Mouse (Mus musculus): ENCODE measurements around the gene Otud4.
"Not testable (repeated sequence)": the region's sequence is repeated elsewhere in the genome, so short reads cannot be mapped to it uniquely, and the experiment has no call there.

Gene Otud4

DNA sequence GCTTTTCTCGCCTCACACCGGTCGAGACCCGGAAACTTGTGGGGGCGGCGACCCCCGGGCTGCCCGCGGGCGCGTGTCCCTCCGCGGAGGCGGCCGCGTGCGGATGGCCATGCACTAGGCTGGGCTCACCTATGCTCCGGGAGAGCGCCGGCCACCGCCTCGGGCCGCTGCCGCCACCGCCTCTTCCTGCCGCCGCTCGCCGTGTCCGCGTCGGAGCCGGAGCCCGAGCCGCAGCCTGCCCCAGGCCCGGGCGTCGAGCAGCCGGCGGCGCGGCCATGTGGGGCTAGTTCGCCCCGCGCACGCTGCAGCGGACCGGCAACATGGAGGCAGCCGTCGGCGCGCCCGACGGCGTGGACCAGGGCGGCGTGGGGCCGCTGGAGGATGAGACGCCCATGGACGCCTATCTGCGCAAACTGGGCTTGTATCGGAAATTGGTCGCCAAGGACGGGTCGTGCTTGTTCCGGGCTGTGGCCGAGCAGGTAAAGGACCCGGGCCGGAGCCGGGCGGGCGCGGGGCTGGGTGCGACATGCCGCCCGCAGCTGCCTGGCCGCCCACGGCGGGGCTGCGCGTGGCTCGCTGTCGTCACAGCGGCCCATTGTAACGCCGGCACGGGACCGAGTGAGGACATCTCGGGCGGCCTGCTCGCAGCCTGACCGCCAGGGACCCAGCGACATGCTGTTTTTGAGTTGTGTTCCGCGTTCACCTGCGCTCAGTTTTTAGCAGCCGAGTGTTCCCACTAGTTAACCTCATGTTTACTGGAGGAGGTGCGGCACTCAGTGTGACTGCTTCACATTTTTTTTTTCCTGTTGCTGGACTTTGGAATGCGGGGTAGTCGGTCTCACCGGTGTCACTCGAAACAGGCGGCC lies at the start of gene Otud4:
Gene Otud4 (plus strand): TSS at position 33 of the 866 bp plus-strand sequence.
- DNase-seq (ENCODE audit: low read depth, low spot score) = no peak

DNA sequence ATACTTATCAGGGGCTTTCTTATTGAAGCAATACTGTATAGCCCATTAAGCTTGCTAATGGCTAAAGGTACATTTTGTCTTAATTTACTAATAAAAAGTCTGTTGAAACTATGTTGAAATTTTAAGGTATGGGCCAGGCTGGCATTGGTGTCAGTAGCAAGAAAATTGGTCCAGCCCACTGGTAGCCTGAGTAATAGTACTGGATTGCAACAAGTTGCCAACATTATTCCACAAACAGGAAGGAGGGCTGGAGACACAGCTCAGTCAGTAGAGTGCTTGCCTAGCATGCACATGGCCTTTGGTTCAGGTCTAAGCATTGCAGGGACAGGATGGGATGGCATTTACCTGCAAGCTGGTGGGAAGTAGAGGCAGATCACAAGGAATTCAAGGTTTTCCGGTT lies 38.5 kb upstream of the Otud4 start:
- DNase-seq (ENCODE audit: low read depth, low spot score) = no peak

DNA sequence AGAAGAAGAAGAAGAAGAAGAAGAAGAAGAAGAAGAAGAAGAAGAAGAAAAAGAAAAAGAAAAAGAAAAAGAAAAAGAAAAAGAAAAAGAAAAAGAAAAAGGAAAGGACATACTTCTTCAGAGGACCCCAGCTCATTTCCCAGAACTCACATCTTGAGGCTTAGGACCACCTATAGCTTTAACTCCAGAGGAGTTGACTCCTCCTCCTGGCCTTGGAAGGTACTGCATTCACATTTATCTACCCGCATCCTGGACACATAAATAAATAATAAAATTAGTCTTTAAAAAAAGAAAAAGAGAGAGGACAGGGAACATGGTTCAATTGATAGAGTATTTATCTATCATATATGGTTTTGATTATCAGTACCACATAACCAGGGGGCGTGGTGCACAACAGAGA lies 36.2 kb upstream of the Otud4 start:
- not testable (repeated sequence) for DNase-seq (ENCODE audit: low read depth, low spot score)

DNA sequence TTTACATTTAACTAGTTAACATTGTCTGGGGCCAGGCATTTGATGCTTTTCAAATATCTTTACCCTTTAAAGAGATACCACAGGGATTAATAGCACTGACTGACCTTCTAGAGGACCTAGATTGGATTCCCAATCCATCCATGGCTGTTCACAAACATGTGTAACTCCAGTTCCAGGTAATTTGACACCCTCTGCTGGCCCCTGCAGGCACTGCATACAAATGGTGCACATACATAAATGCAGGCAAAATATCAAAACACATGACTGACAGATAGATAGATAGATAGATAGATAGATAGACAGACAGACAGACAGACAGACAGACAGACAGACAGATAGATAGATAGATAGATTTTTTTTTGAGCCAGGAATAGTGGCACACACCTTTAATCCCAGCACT lies 33.2 kb upstream of the Otud4 start:
- no peak for DNase-seq (ENCODE audit: low read depth, low spot score)

DNA sequence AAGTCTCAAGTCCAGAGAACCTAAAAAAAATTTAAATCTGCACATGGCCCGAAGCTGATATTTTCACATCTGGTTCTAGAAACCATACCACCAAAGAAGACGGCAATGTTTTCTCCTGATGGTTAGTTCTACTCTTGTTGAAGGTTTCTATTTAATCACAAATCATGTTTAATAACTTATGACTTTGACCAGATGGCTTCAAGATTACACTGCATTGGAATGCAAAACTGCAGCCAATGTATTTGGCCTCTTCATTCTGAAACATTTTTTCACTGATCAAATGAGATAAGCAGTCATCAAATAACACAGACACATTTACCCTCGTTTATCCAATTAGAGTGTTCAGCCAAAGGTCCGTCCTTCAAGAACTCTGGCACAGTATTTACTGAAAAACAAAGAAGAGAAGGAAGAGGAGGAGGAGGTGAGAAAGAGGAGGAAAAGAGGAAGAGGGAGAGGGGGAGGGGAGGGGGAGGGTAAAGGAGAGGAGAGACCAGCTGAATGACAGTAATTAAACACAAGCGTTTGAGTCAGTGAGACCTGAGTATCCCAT lies 32.6 kb upstream of the Otud4 start:
- DNase-seq (ENCODE audit: low read depth, low spot score) = no peak

- no peak for DNase-seq (ENCODE audit: low read depth, low spot score)
Observed at GRCm38 (mm10) chr8:79608701-79609100, 30.7 kb upstream of the Otud4 start.

GRCm38 (mm10) chr8:79610268-79610667 lies 29.1 kb upstream of the Otud4 start:
- no peak for DNase-seq (ENCODE audit: low read depth, low spot score)

DNA sequence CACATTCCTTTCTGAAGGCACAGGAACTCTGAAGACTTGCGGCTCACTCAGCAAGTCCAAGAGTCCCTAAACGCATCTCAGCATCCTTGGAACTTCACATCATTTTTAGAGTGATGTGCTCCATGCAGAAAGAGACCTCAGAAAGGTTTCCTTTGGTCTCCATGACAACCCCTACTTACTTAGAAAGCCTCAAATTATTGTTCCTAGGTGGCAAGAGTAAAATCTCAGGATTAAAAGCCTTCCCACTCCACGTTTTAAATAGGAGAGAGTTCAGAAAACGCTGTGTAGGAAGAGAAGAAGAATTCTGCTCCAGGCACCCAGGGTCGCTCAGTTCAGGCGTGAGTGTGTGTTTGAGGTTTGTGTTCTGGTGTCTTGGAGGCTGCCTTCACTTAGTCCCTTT lies 27.1 kb upstream of the Otud4 start:
- no peak for DNase-seq (ENCODE audit: low read depth, low spot score)

- no peak for DNase-seq (ENCODE audit: low read depth, low spot score)
Observed at GRCm38 (mm10) chr8:79612965-79613364, 26.5 kb upstream of the Otud4 start.

GRCm38 (mm10) chr8:79615741-79616350 lies 23.6 kb upstream of the Otud4 start:
- no peak for DNase-seq (ENCODE audit: low read depth, low spot score)

DNA sequence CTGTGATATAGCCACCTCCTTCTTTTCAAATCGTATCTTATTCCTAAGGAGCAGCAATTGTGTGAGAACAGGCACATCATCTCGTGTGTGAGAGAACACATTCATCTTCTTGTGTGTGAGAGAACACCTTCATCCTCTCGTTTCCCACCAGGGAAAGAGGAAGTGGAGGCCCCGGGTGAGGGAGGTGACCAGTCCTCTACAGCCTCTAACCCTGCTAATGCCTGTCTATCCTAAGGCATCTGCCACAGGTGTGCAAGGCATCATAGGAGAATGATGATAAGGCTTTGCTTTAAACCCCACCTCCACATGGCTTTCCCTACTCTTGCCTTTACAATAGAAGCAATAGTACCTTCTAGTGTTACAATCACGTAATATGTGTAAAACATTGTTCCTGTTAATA lies 20.5 kb upstream of the Otud4 start:
- no peak for DNase-seq (ENCODE audit: low read depth, low spot score)

GRCm38 (mm10) chr8:79619353-79619752 lies 20.1 kb upstream of the Otud4 start:
- no peak for DNase-seq (ENCODE audit: low read depth, low spot score)

DNA sequence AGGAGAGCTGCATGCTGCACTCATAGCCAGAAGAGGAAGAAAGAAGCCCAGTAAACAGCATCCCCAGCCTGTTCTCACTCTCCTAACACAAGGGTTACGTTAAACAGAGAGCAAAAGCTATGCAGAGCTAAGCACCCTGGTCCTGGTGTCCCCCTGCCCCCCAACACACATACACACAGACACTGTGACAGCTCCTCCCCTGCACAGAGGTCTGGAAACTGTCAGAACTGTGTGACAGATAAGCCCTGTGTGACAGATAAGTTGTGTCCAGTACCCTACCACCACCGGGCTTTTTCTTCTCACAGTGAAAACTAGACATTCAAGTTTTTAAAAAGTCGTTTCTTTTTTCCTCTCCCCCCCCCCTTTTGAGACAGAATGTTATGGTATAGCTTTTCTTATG lies 19.4 kb upstream of the Otud4 start:
- DNase-seq (ENCODE audit: low read depth, low spot score) = no peak

- no peak for DNase-seq (ENCODE audit: low read depth, low spot score)
Observed at GRCm38 (mm10) chr8:79620489-79621276, 18.7 kb upstream of the Otud4 start.

- DNase-seq (ENCODE audit: low read depth, low spot score) = no peak
Observed at GRCm38 (mm10) chr8:79622346-79622745, 17.1 kb upstream of the Otud4 start.

- DNase-seq (ENCODE audit: low read depth, low spot score) = no peak
Observed at GRCm38 (mm10) chr8:79623351-79623750, 16.1 kb upstream of the Otud4 start.

DNA sequence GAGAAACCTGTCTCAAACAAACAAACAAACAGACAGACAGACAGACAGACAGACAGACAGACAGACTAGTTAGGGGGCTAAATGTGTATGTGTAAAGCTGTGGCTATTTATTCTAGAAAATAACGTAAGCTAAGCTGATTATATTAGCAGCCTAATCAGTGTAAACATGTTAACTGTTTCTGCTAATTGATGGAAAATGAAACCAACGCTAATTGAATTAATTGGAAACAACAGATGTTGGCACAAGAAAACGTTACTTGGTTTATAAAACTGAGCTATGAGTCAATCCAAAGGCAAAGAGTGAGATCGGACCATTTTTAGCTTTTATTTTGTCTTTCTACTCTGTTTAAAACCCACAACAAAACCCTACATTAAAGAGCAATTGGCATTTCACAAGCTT lies 15.0 kb upstream of the Otud4 start:
- no peak for DNase-seq (ENCODE audit: low read depth, low spot score)

- no peak for DNase-seq (ENCODE audit: low read depth, low spot score)
Observed at GRCm38 (mm10) chr8:79626213-79626612, 13.2 kb upstream of the Otud4 start.

DNA sequence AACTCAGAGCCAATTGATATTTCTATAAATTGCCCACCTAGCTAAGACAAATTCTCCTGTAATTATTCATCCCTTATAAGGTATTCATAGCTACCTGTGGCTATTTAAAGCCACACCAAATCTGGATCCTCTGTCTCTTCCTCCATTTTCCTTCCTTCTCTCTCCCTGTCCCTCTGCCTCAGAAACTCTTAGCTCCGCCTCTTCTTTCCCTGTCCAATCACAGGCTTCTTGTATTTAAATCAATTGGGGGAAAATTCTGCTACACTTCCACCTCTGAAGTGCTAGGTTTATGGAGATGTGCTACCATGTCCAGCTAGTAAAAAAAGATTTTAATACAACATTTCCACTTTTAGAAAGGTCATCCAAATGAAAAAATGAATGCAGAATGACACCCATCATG lies 3.9 kb upstream of the Otud4 start:
- no peak for DNase-seq (ENCODE audit: low read depth, low spot score)

- no peak for DNase-seq (ENCODE audit: low read depth, low spot score)
Observed at GRCm38 (mm10) chr8:79636151-79636550, 3.3 kb upstream of the Otud4 start.

GRCm38 (mm10) chr8:79637237-79637636 lies 2.2 kb upstream of the Otud4 start:
- no peak for DNase-seq (ENCODE audit: low read depth, low spot score)
